In genomic region chr1:177013776-177014175, GRCm38 (mm10) we compare ENCODE assay signal across 10 mouse cellular contexts.
DNase-seq lines count a peak whose midpoint lies in the region; ATAC-seq lines count a peak whose summit lies in the region.
"Had no signal": no experiment of that assay in that cellular context is flagged by ENCODE, and none has a peak within 500 bp of the region (broad histone marks: within the 10 kb centered on the region; RNA-seq: fewer than 3 reads in every experiment).

No protein-coding gene starts in this region.

- no peaks in the 10 kb centered on the region for H3K9me3 ChIP-seq in forebrain, embryonic 11.5 days (ENCODE audit: control insufficient read depth, low read length)
- H3K9me3 ChIP-seq in forebrain, embryonic 15.5 days, result no peaks in the 10 kb centered on the region
- no peaks in the 10 kb centered on the region for H3K9me3 ChIP-seq in limb, embryonic 15.5 days
- no peaks in the 10 kb centered on the region for H3K9me3 ChIP-seq in limb, embryonic 10.5 days (replicated peaks)
- no peaks in the 10 kb centered on the region for H3K9me3 ChIP-seq in midbrain, embryonic 14.5 days (ENCODE audit: control insufficient read depth, low read length)
- H3K9me3 ChIP-seq: megakaryocyte, embryonic 14.5 days had no signal

- peak; percentile 31 for DNase-seq in forebrain, embryonic 11.5 days (ENCODE audit: low spot score)
- DNase-seq in limb, embryonic 10.5 days (ENCODE audit: low spot score), result no peak
- peak; percentile 68 for DNase-seq in cerebellum, adult 9-10 months
- no peak for DNase-seq in midbrain, embryonic 14.5 days
- DNase-seq in neural tube, embryonic 10.5 days (ENCODE audit: extremely low spot score, low spot score), result no peak
- DNase-seq: kidney, postnatal 36 days had no signal

- H3K4me3 ChIP-seq in forebrain, embryonic 11.5 days (ENCODE audit: low read depth, low read length), result no peak overlapping the region
- no peak overlapping the region for H3K4me3 ChIP-seq in forebrain, embryonic 15.5 days
- no peak overlapping the region for H3K4me3 ChIP-seq in limb, embryonic 15.5 days
- no peak overlapping the region for H3K4me3 ChIP-seq in limb, embryonic 10.5 days
- no peak overlapping the region for H3K4me3 ChIP-seq in midbrain, embryonic 14.5 days (replicated peaks; ENCODE audit: low read depth, low read length)
- H3K4me3 ChIP-seq: megakaryocyte, embryonic 14.5 days had no signal

- peaks cover 10% of the 10 kb centered on the region for H3K4me1 ChIP-seq in forebrain, embryonic 11.5 days (replicated peaks; ENCODE audit: control insufficient read depth, insufficient read depth, low read length)
- H3K4me1 ChIP-seq in forebrain, embryonic 15.5 days, result peaks cover 50% of the 10 kb centered on the region
- peaks cover 19% of the 10 kb centered on the region; the same call in 1 of the 2 replicates for H3K4me1 ChIP-seq in limb, embryonic 15.5 days
- H3K4me1 ChIP-seq in limb, embryonic 10.5 days, result peaks cover 34% of the 10 kb centered on the region
- H3K4me1 ChIP-seq in midbrain, embryonic 14.5 days (ENCODE audit: control insufficient read depth, insufficient read depth, low read length), result peaks cover 40% of the 10 kb centered on the region

- 90% methylated on average over 3 of the region's 3 CpGs for WGBS in forebrain, embryonic 11.5 days
- 86% methylated on average over 3 of the region's 3 CpGs for WGBS in forebrain, embryonic 15.5 days
- 74% methylated on average over 3 of the region's 3 CpGs for WGBS in limb, embryonic 15.5 days
- WGBS in limb, embryonic 10.5 days, result 94% methylated on average over 3 of the region's 3 CpGs
- WGBS in midbrain, embryonic 14.5 days, result 83% methylated on average over 3 of the region's 3 CpGs

- H3K27ac ChIP-seq in forebrain, embryonic 11.5 days (ENCODE audit: low read depth, low read length), result no peak overlapping the region
- no peak overlapping the region; the same call in none of the 2 replicates for H3K27ac ChIP-seq in forebrain, embryonic 15.5 days (replicated peaks)
- H3K27ac ChIP-seq in limb, embryonic 15.5 days, result peak overlapping the region; percentile 50; the same call in 1 of the 2 replicates
- no peak overlapping the region for H3K27ac ChIP-seq in limb, embryonic 10.5 days
- H3K27ac ChIP-seq in midbrain, embryonic 14.5 days (replicated peaks; ENCODE audit: low read depth, low read length), result peak overlapping the region; percentile 72; the same call in 1 of the 2 replicates

- H3K27me3 ChIP-seq in forebrain, embryonic 11.5 days (ENCODE audit: control insufficient read depth, insufficient read depth, low read length), result no peaks in the 10 kb centered on the region
- H3K27me3 ChIP-seq in forebrain, embryonic 15.5 days, result no peaks in the 10 kb centered on the region
- no peaks in the 10 kb centered on the region for H3K27me3 ChIP-seq in limb, embryonic 15.5 days
- no peaks in the 10 kb centered on the region for H3K27me3 ChIP-seq in limb, embryonic 10.5 days (ENCODE audit: low read depth, poor library complexity, severe bottlenecking)
- no peaks in the 10 kb centered on the region for H3K27me3 ChIP-seq in midbrain, embryonic 14.5 days (ENCODE audit: control insufficient read depth, insufficient read depth, low read length)
- H3K27me3 ChIP-seq: megakaryocyte, embryonic 14.5 days had no signal

- no peaks in the 10 kb centered on the region for H3K36me3 ChIP-seq in forebrain, embryonic 11.5 days (ENCODE audit: control insufficient read depth, insufficient read depth, low read length)
- H3K36me3 ChIP-seq in forebrain, embryonic 15.5 days, result no peaks in the 10 kb centered on the region
- no peaks in the 10 kb centered on the region for H3K36me3 ChIP-seq in limb, embryonic 15.5 days
- H3K36me3 ChIP-seq in limb, embryonic 10.5 days, result no peaks in the 10 kb centered on the region
- peaks cover 4% of the 10 kb centered on the region; the same call in 1 of the 2 replicates for H3K36me3 ChIP-seq in midbrain, embryonic 14.5 days (ENCODE audit: control insufficient read depth, insufficient read depth, low read length)

- no peak overlapping the region for H3K4me2 ChIP-seq in forebrain, embryonic 11.5 days (ENCODE audit: low read depth, low read length, severe bottlenecking)
- no peak overlapping the region for H3K4me2 ChIP-seq in forebrain, embryonic 15.5 days (replicated peaks)
- H3K4me2 ChIP-seq in limb, embryonic 15.5 days, result no peak overlapping the region
- H3K4me2 ChIP-seq in midbrain, embryonic 14.5 days (ENCODE audit: low read length), result no peak overlapping the region

- H3K9ac ChIP-seq in forebrain, embryonic 11.5 days (ENCODE audit: low read length), result no peak overlapping the region
- no peak overlapping the region for H3K9ac ChIP-seq in forebrain, embryonic 15.5 days (replicated peaks)
- H3K9ac ChIP-seq in limb, embryonic 15.5 days, result no peak overlapping the region
- no peak overlapping the region for H3K9ac ChIP-seq in midbrain, embryonic 14.5 days (replicated peaks; ENCODE audit: low read length)

- no peak for ATAC-seq in forebrain, embryonic 11.5 days (replicated peaks; ENCODE audit: low FRiP score)
- no peak for ATAC-seq in forebrain, embryonic 15.5 days (replicated peaks)
- no peak for ATAC-seq in limb, embryonic 15.5 days (ENCODE audit: insufficient number of reproducible peaks, low FRiP score, low TSS enrichment, low read depth)
- ATAC-seq in midbrain, embryonic 14.5 days (ENCODE audit: low FRiP score, low TSS enrichment), result no peak
- ATAC-seq in megakaryocyte-erythroid progenitor cell, adult 5-6 weeks (replicated peaks; ENCODE audit: low FRiP score, low TSS enrichment, poor library complexity, severe bottlenecking), result no peak

Comparison
In these comparisons a context has a peak if more than half of its experiments do, and no peak if none do; other contexts are left out.
1. H3K27ac ChIP-seq: peak in limb, embryonic 15.5 days (single experiment) and midbrain, embryonic 14.5 days (single experiment); none in forebrain, embryonic 11.5 days (single experiment), forebrain, embryonic 15.5 days (single experiment) and limb, embryonic 10.5 days (single experiment).
2. DNase-seq: peak in forebrain, embryonic 11.5 days (single experiment) and cerebellum, adult 9-10 months (single experiment); none in limb, embryonic 10.5 days (single experiment), midbrain, embryonic 14.5 days (single experiment) and neural tube, embryonic 10.5 days (single experiment).